In genomic region chr1:156349031-156349430, GRCm38 (mm10) we compare ENCODE assay signal across 20 mouse cellular contexts. TPM values are rescaled to one million over a fixed set of nuclear protein-coding genes. Genes with fewer than 3 reads are reported as not detected.
"Had no signal": no experiment of that assay in that cellular context is flagged by ENCODE, and none has a peak within 500 bp of the region (broad histone marks: within the 10 kb centered on the region; RNA-seq: fewer than 3 reads in every experiment).

No protein-coding gene starts in this region.

- H3K4me1 ChIP-seq: liver, embryonic 13.5 days; liver, embryonic 15.5 days; lung, embryonic 15.5 days; midbrain, embryonic 13.5 days; midbrain, embryonic 15.5 days; neural tube, embryonic 12.5 days had no signal

- H3K36me3 ChIP-seq: liver, embryonic 13.5 days; liver, embryonic 15.5 days; lung, embryonic 15.5 days; midbrain, embryonic 13.5 days; midbrain, embryonic 15.5 days; neural tube, embryonic 12.5 days had no signal

- DNase-seq: liver, embryonic 13.5 days; liver, postnatal 0 days; lung, adult 2 months; lung, postnatal 14 days; lung, postnatal 36 days; right cerebral cortex, postnatal 14 days had no signal

- H3K4me3 ChIP-seq: liver, embryonic 13.5 days; liver, embryonic 15.5 days; lung, embryonic 15.5 days; megakaryocyte, embryonic 14.5 days; midbrain, embryonic 13.5 days; midbrain, embryonic 15.5 days; neural tube, embryonic 12.5 days had no signal

- H3K27ac ChIP-seq: liver, embryonic 13.5 days; liver, embryonic 15.5 days; lung, embryonic 15.5 days; macrophage; midbrain, embryonic 13.5 days; midbrain, embryonic 15.5 days; neural tube, embryonic 12.5 days had no signal

- ATAC-seq: liver, postnatal 0 days; lung, postnatal 0 days; midbrain, embryonic 13.5 days; midbrain, embryonic 15.5 days had no signal

- H3K27me3 ChIP-seq: liver, embryonic 13.5 days; liver, embryonic 15.5 days; lung, embryonic 15.5 days; midbrain, embryonic 13.5 days; midbrain, embryonic 15.5 days; neural tube, embryonic 12.5 days had no signal

RNA-seq across cellular contexts. Expression of gene Nphs2, which starts 38.5 kb away (rescaled TPM):
- total RNA-seq: megakaryocyte progenitor cell, adult 5-6 weeks; monocyte, adult 5-6 weeks had no signal
- polyA plus RNA-seq: liver, embryonic 13.5 days; liver, embryonic 15.5 days; liver, postnatal 0 days; lung, embryonic 15.5 days; macrophage; neural tube, embryonic 12.5 days; spleen, adult 2 months; stomach, embryonic 14.5 days; stomach, embryonic 16.5 days had no signal

RNA-seq across cellular contexts. Expression of gene Tdrd5, which starts 45.6 kb away (rescaled TPM):
- polyA plus RNA-seq: liver, postnatal 0 days; macrophage; midbrain, embryonic 11.5 days; spleen, adult 2 months had no signal
